Mouse (Mus musculus): ENCODE measurements around the gene Gm13287.
"Not testable (repeated sequence)": the region's sequence is repeated elsewhere in the genome, so short reads cannot be mapped to it uniquely, and the experiment has no call there.

DNA sequence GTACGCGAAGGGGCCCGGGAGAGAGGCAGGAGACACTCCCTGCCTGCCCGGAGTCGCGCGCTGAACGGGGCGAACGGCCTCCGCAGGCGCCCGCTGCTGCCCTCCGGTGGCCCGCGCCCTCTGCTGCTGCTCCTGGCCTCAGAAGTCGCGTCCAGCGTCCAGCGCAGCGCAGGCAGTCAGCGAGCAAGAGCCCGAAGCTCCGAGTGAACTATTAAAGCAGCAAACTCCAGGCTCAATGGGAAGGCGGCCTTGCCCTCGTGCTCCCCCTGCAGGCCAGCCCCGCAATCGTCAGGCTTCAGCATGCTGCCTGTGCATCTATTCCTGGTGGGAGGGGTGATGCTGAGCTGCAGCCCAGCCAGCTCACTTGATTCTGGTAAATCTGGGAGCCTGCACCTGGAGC lies 11.8 kb upstream of the Gm13287 start, which contains the start of gene Gm13278:
- TF ChIP-seq CTCF, EP300 (IDR thresholded peaks at IDR 0.05; ENCODE audit: low read depth): not testable (repeated sequence)

Data from heart, postnatal 0 days (tissue).